Mouse (Mus musculus) embryonic facial prominence, embryonic 15.5 days (tissue): ENCODE results near the gene Zeb2. TPM values are rescaled to one million over a fixed set of nuclear protein-coding genes. Genes with fewer than 3 reads are reported as not detected.

Experiments
- ATAC-seq: fragments of 200-750 bp; cut with Nextera tagmentation; 2 replicates; pipeline ENCODE4 v1.8.0; 2017; ENCODE audit warnings: low read depth, moderate TSS enrichment; ENCODE audit not compliant: insufficient number of reproducible peaks, low FRiP score, low TSS enrichment
- H3K27ac ChIP-seq: fragments of 300-500 bp; sonication (generic); replicated peaks from 2 replicates; pipeline ENCODE4 v1.5.1; 2015; ENCODE audit warnings: mild to moderate bottlenecking, inconsistent platforms
- H3K27me3 ChIP-seq: fragments of 300-500 bp; sonication (generic); 2 replicates; pipeline ENCODE4 v1.6.1; 2015; ENCODE audit warnings: inconsistent platforms
- H3K36me3 ChIP-seq: fragments of 300-500 bp; sonication (generic); 2 replicates; pipeline ENCODE4 v1.6.1; 2015; ENCODE audit warnings: mild to moderate bottlenecking, inconsistent platforms
- H3K4me1 ChIP-seq: fragments of 300-500 bp; sonication (generic); 2 replicates; pipeline ENCODE4 v1.6.1; 2015; ENCODE audit warnings: inconsistent platforms
- H3K4me2 ChIP-seq: fragments of 300-500 bp; sonication (generic); replicated peaks from 2 replicates; pipeline ENCODE4 v1.6.1; 2015; ENCODE audit warnings: mild to moderate bottlenecking, inconsistent platforms
- H3K4me3 ChIP-seq: fragments of 300-500 bp; sonication (generic); replicated peaks from 2 replicates; pipeline ENCODE4 v1.5.1; 2015; ENCODE audit warnings: mild to moderate bottlenecking, inconsistent platforms
- H3K9ac ChIP-seq: fragments of 300-500 bp; sonication (generic); 2 replicates; pipeline ENCODE4 v1.6.1; 2015; ENCODE audit warnings: inconsistent platforms
- H3K9me3 ChIP-seq: fragments of 300-500 bp; sonication (generic); replicated peaks from 2 replicates; pipeline ENCODE4 v1.6.1; 2016; ENCODE audit warnings: inconsistent platforms
- WGBS: fragments of 180-500 bp; shearing (Covaris S2); methylation state at CpG from one replicate; pipeline ENCODE4 v1.1.7; 2015; 5-methylcytosine and 5-hydroxymethylcytosine counted together
- polyA plus RNA-seq: library from polyadenylated mRNA; unstranded; fragments of >200 nt; fragmentation: Nextera tagmentation; extraction: Ambion mirVana; gene quantifications from 2 replicates; pipeline ENCODE4 v1.2.1, GENCODE M21; 2015

Zeb2 gene
- polyA plus RNA-seq, 1 experiment from 2014 or later, result 69.8 TPM

GRCm38 (mm10) chr2:45060768-45061167, 56.4 kb downstream of the Zeb2 start:
- H3K36me3 ChIP-seq, result no peaks in the 10 kb centered on the region
- no peak overlapping the region for H3K4me3 ChIP-seq
- H3K27me3 ChIP-seq, result no peaks in the 10 kb centered on the region
- no peak overlapping the region for H3K27ac ChIP-seq
- no peak overlapping the region for H3K9ac ChIP-seq
- H3K4me2 ChIP-seq, result no peak overlapping the region
- H3K4me1 ChIP-seq, result peaks cover 9% of the 10 kb centered on the region
- no peak for ATAC-seq
- WGBS, result 60% methylated on average over 4 of the region's 4 CpGs
- no peaks in the 10 kb centered on the region for H3K9me3 ChIP-seq

DNA sequence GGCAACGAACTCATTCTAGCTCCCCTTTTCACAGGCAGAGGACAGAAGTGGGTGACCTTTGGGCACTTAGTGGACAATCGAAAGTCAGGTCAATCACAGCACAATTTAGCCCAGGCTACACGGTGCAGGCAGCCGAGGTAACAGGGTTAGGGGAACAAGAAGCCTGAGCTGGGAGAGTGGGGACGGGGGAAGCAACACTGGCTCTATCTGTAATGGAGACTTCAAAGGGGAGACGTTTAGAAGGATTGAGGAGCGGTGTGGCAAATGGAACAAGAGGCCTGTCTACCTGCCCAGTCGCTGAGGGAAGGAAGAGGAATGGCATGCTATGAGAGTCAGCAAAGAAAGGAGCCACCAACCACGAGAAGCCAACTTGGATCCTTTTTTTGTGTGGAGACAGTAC, 57.0 kb downstream of the Zeb2 start:
- 75% methylated on average over 9 of the region's 9 CpGs for WGBS
- Histone ChIP-seq H3K27me3 (no peaks in the 10 kb centered on the region), H3K4me3 (no peak overlapping the region), H3K36me3 (no peaks in the 10 kb centered on the region), H3K4me1 (peaks cover 10% of the 10 kb centered on the region), H3K4me2 (no peak overlapping the region), H3K9ac (no peak overlapping the region), H3K9me3 (no peaks in the 10 kb centered on the region), H3K27ac (no peak overlapping the region)
- no peak for ATAC-seq

DNA sequence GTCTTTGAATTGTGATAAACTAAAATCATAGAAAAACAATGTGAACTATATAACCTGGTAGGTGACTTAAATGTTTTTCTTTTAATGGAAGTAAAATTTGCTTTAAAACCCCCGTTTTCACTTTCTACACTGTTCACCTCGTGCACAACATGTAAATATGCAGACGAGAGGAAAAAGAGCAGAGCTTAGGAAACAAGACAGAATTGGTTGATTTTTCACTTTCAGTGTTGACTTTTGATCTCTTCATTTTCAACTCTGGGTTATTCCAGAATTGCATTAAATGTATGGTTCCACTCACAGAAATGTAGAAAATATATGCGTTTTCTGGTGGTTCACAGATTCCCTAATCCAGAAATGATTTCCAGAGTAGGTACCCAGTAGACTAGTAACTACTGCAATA, 57.6 kb downstream of the Zeb2 start:
- WGBS, result 70% methylated on average over 4 of the region's 4 CpGs
- ATAC-seq, result no peak
- H3K9me3 ChIP-seq, result no peaks in the 10 kb centered on the region

GRCm38 (mm10) chr2:45059010-45059409, 58.2 kb downstream of the Zeb2 start:
- H3K4me2 ChIP-seq, result no peak overlapping the region
- 72% methylated on average over 12 of the region's 12 CpGs for WGBS
- no peak for ATAC-seq
- H3K4me3 ChIP-seq, result no peak overlapping the region
- no peaks in the 10 kb centered on the region for H3K36me3 ChIP-seq
- no peaks in the 10 kb centered on the region for H3K27me3 ChIP-seq
- H3K27ac ChIP-seq, result no peak overlapping the region
- H3K4me1 ChIP-seq, result peaks cover 17% of the 10 kb centered on the region
- no peak overlapping the region for H3K9ac ChIP-seq
- H3K9me3 ChIP-seq, result no peaks in the 10 kb centered on the region

More for the DNA sequence above, 57.6 kb downstream of the Zeb2 start:
- H3K9ac ChIP-seq, result no peak overlapping the region
- H3K4me1 ChIP-seq, result peaks cover 11% of the 10 kb centered on the region
- H3K36me3 ChIP-seq, result no peaks in the 10 kb centered on the region
- H3K4me3 ChIP-seq, result no peak overlapping the region
- H3K27ac ChIP-seq, result no peak overlapping the region
- no peak overlapping the region for H3K4me2 ChIP-seq
- H3K27me3 ChIP-seq, result no peaks in the 10 kb centered on the region

GRCm38 (mm10) chr2:45058183-45058582, 59.0 kb downstream of the Zeb2 start:
- H3K27me3 ChIP-seq, result no peaks in the 10 kb centered on the region
- H3K36me3 ChIP-seq, result no peaks in the 10 kb centered on the region
- no peak overlapping the region for H3K27ac ChIP-seq
- H3K4me3 ChIP-seq, result no peak overlapping the region
- no peak overlapping the region for H3K4me2 ChIP-seq
- 75% methylated on average over 9 of the region's 9 CpGs for WGBS
- no peaks in the 10 kb centered on the region for H3K9me3 ChIP-seq
- H3K4me1 ChIP-seq, result peaks cover 13% of the 10 kb centered on the region
- no peak for ATAC-seq
- H3K9ac ChIP-seq, result no peak overlapping the region

DNA sequence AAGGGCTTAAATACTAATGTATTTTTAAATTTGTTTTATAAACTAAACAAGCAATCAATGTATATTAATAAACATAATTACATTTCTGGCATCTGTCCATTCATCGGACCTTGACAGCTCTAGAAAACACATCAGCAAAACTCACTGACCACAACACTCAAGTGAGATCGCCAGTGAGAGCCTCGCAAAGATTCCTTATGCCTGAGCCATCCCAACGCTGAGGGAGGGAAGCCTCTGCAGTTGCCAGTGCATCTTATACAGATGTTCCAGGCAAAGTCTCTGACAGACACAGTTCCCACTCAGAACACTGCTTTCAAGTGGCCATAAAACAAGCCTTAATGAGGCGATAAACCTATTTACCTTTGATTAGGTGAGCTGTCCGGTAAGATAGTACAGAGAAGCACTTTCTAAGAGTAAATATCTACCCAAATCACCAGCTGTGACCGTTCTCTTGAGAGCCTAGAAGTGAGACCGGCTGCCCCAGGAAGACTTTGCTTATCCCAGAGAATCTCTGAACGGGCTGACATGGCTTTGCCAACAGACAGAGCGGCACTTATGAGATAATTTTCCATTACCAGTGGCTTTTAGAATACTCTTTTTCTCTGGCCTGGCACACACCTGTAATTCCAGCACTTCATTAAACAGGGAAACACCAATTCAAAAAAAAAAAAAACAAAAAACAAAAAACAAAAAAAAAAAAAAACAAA, 60.2 kb downstream of the Zeb2 start:
- H3K4me2 ChIP-seq, result no peak overlapping the region
- WGBS, result 79% methylated on average over 10 of the region's 10 CpGs
- ATAC-seq, result no peak
- no peaks in the 10 kb centered on the region for H3K27me3 ChIP-seq
- H3K4me1 ChIP-seq, result peaks cover 13% of the 10 kb centered on the region
- no peak overlapping the region for H3K9ac ChIP-seq
- no peaks in the 10 kb centered on the region for H3K36me3 ChIP-seq
- H3K9me3 ChIP-seq, result no peaks in the 10 kb centered on the region
- H3K4me3 ChIP-seq, result no peak overlapping the region
- H3K27ac ChIP-seq, result no peak overlapping the region

- Histone ChIP-seq H3K27me3 (no peaks in the 10 kb centered on the region), H3K4me3 (no peak overlapping the region), H3K9me3 (no peaks in the 10 kb centered on the region), H3K4me1 (peaks cover 13% of the 10 kb centered on the region), H3K4me2 (no peak overlapping the region), H3K36me3 (no peaks in the 10 kb centered on the region), H3K9ac (no peak overlapping the region), H3K27ac (no peak overlapping the region)
- 76% methylated on average over 6 of the region's 6 CpGs for WGBS
- no peak for ATAC-seq
These were observed 61.3 kb downstream of the Zeb2 start for GRCm38 (mm10) chr2:45055926-45056325.

DNA sequence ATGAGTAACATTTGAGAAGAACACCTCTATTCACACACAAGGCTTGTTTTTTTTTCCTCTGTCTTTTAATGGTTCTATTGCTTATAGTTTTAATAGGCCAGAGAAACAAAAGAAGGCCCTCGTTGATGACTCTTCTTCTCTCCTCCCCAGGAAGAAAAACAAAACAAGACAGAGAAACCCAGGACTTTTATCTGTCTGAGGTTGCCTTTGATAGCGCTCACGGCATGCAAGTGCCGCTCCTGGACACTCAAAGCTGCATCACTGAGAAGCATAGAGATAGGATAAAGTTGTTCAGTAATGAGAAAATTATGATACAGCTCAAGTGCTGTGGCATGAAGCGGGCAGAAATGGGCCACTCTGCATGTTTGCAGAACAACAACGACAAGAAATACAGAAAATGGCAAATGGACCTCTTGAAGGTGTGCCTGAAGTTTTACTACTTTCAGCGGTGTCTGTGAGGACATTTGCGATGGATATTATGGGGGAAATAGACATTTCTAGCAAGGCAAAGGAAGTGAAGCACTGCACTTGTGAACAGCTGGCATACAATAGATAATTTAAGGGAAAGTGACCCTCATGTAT, 62.1 kb downstream of the Zeb2 start:
- H3K9ac ChIP-seq, result no peak overlapping the region
- H3K4me3 ChIP-seq, result no peak overlapping the region
- H3K36me3 ChIP-seq, result no peaks in the 10 kb centered on the region
- no peak for ATAC-seq
- WGBS, result 75% methylated on average over 8 of the region's 8 CpGs
- H3K27ac ChIP-seq, result no peak overlapping the region
- no peaks in the 10 kb centered on the region for H3K27me3 ChIP-seq
- peaks cover 13% of the 10 kb centered on the region for H3K4me1 ChIP-seq
- no peaks in the 10 kb centered on the region for H3K9me3 ChIP-seq
- no peak overlapping the region for H3K4me2 ChIP-seq

- Histone ChIP-seq H3K4me1 (peaks cover 14% of the 10 kb centered on the region), H3K9me3 (no peaks in the 10 kb centered on the region), H3K9ac (no peak overlapping the region), H3K4me2 (no peak overlapping the region), H3K27me3 (no peaks in the 10 kb centered on the region), H3K27ac (no peak overlapping the region), H3K4me3 (no peak overlapping the region), H3K36me3 (no peaks in the 10 kb centered on the region)
- no peak for ATAC-seq
- 67% methylated on average over 11 of the region's 11 CpGs for WGBS
These were observed 62.8 kb downstream of the Zeb2 start for GRCm38 (mm10) chr2:45054070-45055025.

DNA sequence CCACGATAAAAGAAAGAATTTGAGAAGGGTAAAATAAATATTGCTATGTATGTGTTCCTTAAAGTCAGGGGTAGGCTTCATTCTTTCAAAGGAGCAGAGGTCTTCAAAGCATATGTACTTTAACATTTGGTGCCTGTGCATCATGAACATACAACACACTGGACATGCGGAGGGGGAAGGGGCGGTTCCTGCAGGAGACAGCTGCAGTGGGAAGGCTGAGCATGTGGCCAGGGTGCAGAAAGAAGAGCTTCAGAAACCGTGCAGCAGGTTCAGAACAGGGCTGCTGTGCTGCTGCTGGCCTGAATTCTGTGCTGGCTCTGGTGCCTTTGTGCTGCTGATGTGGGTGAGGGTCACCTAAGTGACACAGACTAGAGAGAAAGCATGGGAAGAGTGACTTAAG, 64.6 kb downstream of the Zeb2 start:
- Histone ChIP-seq H3K27ac (peak overlapping the region; percentile 28; the same call in 1 of the 2 replicates), H3K36me3 (no peaks in the 10 kb centered on the region), H3K4me2 (no peak overlapping the region), H3K4me3 (no peak overlapping the region), H3K4me1 (peaks cover 19% of the 10 kb centered on the region), H3K9ac (no peak overlapping the region), H3K9me3 (no peaks in the 10 kb centered on the region), H3K27me3 (no peaks in the 10 kb centered on the region)
- ATAC-seq, result peak; percentile 15; the same call in 1 of the 2 replicates
- WGBS, result 65% methylated on average over 4 of the region's 4 CpGs

DNA sequence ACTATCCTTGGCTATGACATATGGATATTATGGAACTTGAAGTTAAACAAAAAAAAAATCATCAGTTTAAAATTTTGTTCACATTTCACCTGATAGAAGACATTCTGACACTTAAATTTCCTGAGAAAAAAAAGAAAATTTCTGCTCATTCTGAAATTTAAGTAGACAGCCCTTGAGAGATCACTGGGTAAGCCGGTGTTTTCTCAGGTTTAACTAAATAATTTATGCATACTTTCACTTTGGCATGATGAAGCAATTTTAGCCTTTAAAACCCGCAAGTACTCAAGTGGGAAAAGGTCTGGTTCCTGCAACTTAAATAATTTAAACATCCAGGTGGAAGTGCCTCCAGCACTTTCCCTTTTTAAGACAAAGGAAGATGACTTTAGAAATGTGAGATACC, 65.9 kb downstream of the Zeb2 start:
- WGBS, result 39% methylated on average over 2 of the region's 2 CpGs
- no peak for ATAC-seq
- H3K4me3 ChIP-seq, result no peak overlapping the region
- no peaks in the 10 kb centered on the region for H3K9me3 ChIP-seq
- H3K4me2 ChIP-seq, result no peak overlapping the region
- H3K9ac ChIP-seq, result no peak overlapping the region
- H3K27ac ChIP-seq, result no peak overlapping the region
- H3K27me3 ChIP-seq, result no peaks in the 10 kb centered on the region
- H3K4me1 ChIP-seq, result peaks cover 23% of the 10 kb centered on the region
- H3K36me3 ChIP-seq, result no peaks in the 10 kb centered on the region
